Mouse (Mus musculus) erythroblast, embryonic 14.5 days (primary cell): ENCODE results near the gene Lsp1.

Source experiments
- GATA1 ChIP-seq: IDR thresholded peaks from 2 replicates; pipeline ENCODE4 v1.6.1; 2012; ENCODE audit warnings: low read length, inconsistent platforms, mixed read lengths
- TAL1 ChIP-seq: IDR thresholded peaks from 3 replicates; pipeline ENCODE4 v1.6.1; 2012; ENCODE audit warnings: low read length, inconsistent platforms, mixed read lengths

DNA sequence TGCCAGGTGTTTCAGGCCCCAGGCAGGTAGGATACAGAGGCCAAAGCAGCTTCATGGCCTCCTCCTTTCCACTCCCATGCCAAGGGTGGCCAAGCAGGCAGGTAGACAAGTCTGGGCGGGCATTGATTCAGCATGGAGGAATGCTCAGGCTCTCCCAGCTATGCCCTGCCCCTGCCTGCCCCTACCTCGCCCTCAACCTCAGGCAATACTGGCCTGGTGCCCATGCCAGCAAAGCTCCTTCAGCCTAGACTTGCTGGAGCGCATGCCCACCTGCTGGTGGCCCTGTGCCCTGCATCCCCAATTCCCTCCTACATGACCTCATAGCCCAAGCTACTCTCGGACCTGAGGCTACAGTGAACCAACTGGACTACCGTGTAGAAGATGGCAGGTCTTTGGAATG, 23.3 kb upstream of the Lsp1 start:
- no peak for TF ChIP-seq GATA1
- TF ChIP-seq TAL1: no peak
